Mouse (Mus musculus): ENCODE results near the gene Esrra. TPM values are rescaled to one million over a fixed set of nuclear protein-coding genes. Genes with fewer than 3 reads are reported as not detected.

The Esrra gene
- total RNA-seq (2021) = 10 to 100 TPM; 33.6 to 50.9 TPM
- long read RNA-seq, experiment 1, transcript Esrra-201 (7 exons, 2,242 nt) = major isoform, 110 of 185 reads
- long read RNA-seq, experiment 1, partial matches to known transcripts = 4 of 185 reads
- long read RNA-seq, experiment 1, other reads (novel, unspliced or antisense) = 70 of 185 reads
- long read RNA-seq, experiment 2, transcript Esrra-201 (7 exons, 2,242 nt) = major isoform, 53 of 104 reads
- long read RNA-seq, experiment 2, partial matches to known transcripts = 0 of 104 reads
- long read RNA-seq, experiment 2, other reads (novel, unspliced or antisense) = 51 of 104 reads

DNA sequence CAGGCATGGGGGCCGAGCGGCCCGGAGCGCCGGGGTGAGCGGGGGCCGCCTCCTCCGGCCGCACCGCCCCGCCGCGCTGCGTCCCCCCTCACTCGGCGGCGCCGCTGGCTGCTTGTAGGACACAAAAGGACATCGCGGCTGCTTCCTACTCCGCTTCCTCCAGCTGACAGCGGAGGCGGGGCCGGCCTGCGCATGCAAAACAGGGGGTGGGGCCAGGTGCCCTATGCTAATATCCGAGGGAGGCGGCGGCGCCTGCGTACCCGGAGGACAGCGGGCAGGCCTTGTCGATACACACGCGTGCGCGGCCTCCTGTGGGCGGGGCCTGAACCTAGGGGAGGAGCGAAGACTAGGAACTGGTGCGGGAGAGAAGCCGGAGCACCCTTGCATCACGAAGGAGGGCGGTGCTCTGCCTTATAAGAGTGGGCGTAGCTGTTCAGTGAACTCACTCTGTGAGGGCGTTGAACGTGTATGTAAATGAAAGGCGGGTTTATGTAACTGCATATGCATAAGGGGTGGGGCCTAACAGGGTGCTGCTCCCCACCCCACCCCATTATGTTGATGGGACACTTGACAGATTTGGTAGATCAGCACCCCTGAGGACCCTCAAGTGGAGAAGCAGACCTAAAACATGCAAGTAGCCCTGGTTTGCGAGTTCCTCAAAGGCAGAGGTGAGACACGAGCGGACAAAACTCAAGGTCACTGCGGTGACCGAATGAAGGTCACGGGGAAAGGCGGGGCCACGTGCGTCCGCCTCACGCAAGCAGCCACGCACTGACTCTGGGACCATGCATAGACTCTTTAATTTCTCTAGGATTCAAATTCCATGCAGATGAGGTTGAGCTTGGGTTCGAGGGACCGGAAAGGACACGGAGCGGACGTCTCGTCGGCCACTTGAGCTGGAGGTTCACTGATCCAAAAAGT lies at the start of gene Esrra:
Gene Esrra, minus strand, starts transcription at position 167 of the 921 bp plus-strand sequence.
- DNase-seq = peak; percentile 100

DNA sequence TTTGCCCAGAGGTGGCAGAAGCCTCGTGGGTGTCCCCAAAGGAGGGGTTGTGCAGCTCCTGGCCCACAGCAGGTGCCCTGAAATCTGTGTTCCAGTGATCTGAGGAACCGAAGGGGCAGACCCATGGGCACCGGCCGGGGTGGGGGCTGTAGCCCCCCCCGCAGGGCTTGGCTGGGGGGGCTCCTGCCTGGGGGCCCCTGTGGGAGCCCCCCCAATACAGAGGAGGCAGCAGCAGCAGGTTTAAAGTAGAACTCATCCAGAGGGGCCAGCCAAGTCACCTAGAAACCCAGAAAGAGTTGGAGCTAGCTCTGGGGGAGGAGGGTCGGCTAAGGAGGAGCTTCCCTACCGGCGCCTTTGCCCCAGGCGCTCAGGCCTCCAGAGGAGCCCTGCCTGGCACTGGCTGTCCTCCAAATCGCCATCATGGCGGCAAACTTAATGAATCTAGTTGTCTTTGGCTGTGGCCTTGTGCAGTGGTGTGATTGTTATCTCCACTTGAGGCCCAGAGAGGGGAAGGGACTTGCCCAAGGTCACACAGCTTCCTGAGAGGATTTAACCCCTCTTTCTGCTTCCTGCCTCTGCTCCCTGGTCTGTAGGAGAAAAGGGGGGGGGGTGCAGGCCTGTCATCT lies 49.0 kb upstream of the Esrra start:
- peak in 1 of 2 experiments; percentile 71 for DNase-seq

DNA sequence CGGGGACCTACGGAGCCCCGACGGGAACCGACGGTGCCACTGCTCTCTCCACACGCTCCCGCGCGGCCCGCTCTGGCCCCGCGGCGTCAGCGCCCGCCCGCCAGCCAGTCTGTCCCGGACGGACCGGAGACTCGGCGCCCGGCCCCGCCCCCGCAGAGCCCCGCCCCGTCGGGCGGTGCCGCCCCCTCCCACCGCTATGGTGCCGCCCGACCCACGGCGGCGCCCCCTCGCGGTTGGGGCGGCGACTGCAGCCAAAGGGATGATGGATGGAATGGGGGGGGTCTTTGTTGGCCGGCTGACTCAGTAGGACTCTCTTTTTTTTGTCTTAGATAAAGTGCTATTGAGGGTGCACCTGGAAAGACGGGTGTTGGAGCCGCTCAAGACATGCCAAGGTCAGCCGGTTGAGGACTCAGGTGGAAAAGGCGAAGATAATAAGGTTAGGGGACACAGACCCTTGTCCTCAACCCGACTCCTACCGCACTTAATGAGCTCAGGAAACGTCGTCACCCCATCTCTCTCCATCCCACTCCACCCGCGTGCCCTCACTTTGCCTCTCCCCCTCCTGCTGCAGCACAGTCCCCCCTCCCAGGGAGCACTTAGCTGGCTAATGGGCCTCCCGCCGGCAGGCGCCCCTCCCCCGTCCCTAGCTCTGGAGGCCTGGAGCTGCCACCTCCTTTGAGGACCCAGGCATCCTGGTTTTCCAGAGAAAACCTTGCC lies 48.2 kb upstream of the Esrra start:
- DNase-seq = peak; percentile 88 to 94

DNA sequence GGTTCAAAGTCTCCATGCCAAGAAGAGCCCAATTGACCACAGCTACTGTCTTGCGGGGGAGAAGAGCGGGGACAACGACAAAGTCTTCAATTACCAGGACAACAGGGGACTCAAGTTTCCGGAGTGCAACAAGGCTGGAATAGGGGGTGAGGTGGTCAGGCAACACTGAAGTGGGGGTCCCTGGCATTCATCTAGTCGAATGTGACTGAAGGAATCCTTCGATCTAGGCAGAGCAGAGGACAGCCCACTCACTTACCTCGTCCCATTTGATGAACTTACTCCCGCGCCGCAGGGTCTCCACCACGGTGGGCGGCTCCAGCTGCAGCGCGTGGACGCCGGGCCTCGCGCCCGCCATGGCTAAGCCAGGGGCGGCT lies 47.7 kb upstream of the Esrra start:
- no peak for DNase-seq

DNA sequence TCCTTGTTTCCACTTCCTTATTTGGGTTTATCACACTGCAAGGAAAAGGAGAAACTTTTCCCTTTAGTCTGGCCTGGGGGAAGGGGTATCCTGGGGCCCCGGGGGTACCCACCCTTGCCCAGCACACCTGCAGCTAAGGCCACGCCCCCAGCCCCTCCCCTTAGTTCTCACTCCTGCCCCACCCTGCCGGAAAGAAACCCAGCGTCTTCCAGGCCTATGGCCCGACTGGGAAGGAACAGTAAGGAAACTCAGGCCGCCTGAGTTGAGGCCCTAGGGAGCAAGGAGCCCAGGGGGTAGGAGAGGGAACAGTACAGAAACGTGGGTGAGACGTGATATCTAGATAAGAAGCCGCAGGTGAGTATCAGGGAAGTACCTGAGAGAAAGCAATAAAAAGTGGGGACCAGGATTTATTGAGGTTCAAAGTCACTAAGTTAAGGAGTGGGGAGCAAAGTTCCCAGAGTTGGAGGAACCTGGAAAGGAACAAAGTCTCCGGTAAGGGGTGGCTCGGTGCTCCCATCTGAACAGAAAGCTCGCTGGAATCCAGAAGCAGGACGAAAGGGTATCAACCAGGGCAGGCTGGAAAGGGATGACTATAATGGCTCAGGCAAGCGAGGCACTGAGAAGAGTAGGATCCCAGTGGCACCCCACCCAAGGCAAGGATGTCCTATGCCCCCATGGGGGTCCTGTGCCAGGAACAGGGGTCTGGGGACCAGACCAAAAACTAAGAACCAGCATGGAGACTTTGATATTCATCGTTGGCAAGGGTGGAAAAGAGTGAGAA lies 47.1 kb upstream of the Esrra start:
- DNase-seq = peak in 1 of 2 experiments; percentile 64

DNA sequence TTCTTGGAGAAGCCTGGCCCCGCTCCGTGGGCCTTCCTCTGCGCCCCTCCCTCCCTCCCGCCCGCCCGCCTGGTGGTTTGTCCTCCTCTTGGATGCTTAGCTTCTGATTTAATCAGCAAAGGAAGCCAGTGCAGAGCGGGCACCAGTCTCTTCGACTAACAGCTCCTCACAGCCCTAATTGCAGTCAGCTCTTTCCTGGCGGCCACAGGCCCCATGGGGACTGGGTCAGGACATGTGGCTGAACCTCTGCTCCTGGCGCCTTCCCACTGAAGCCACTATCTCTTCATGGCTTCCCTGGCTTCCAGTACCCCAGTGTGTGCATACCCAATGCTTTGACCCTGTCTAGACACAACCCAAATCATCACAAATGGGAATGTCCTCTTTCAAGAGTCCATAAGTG lies 34.8 kb upstream of the Esrra start:
- peak in 1 of 2 experiments; percentile 55 for DNase-seq

DNA sequence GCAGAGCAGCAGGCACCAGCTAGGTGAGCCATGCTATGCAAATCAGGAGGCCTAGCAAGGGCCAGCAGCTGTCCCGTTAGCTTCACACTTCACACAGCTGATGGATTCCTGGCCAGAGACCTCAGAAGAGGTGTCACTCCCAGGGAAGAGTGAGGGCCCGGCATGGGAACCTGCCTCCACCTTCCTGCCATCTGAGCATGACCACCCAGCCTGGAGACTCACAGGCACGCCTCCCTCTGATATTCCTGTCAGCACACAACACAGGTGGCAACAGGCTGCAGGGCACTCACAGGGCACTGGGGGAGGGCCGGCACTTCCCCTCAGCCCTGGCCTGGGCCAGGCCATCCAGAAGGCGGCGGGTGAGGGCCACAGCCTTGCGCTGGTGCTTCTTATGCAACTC lies 33.8 kb upstream of the Esrra start:
- no peak for DNase-seq

DNA sequence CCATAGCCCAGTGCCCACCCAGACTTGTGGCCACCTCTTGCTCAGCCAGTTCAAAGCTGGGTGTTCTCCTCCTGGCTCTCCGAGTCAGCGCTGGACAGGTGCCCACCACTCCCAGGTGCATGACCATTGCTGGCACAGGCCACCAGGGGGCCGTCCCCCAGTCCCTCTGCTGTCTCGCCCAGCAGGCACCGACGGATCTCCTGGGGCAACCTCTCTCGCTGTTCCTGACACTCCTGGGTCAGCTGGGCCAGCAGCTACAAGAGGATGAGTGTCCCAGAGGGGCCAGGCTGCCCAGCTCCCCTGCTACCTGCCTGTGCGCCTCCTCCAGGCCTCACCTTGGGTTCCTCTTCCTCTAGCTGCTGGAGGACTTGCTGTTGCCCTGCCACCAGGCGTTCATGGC lies 32.4 kb upstream of the Esrra start:
- peak; percentile 55 to 77 for DNase-seq

DNA sequence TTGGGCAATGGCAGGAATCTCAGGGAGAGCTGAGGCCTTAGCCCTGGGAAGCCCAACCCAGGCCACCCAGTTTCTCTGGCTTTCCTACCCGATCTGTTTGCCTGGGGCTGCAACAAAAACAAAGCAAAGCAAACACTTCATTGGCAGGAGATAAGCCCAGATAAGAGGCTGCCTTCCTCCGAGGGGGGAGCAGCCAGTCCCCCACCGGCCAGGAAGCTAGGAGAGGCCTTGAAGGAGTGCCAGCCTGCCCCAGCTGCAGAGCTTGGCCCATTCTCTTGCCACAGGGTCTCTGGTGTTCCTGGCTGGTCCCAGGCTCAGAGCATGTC lies 31.1 kb upstream of the Esrra start:
- DNase-seq = peak; percentile 83 to 90

DNA sequence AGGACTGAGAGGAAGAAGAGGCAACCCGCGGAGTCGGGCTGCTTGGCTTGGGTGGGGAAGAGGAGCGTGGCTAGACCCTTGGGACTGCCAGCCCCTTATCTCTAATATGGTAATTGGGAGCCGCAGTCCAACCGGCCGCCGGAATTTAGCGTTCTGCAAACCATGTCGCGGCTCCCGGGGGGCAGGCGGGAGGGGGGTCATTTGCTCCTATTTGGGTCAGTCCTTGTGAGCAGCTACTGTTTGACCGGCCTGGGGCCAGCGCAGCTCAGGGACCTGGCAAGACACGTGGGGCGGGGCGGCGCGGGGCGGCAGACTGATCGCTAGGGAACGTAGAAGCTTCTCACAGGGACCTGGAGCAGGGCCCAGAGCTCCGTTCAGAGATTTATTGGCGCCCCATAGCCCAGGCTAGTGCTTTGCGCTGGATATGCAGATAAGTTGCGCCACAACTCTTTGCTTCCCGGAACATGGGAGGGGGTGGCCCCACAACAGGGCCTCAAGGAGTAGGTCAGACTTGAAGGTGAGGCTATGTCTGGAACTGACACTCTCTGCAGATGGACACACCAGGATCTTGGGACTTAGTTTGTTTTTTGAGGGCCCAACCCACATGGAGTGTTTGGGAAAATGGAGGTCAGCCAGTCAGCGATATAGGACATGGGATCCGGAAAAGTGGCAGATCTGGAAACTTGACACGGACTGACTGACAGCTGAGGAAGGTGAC lies 30.5 kb upstream of the Esrra start:
- DNase-seq = peak; percentile 91 to 94

DNA sequence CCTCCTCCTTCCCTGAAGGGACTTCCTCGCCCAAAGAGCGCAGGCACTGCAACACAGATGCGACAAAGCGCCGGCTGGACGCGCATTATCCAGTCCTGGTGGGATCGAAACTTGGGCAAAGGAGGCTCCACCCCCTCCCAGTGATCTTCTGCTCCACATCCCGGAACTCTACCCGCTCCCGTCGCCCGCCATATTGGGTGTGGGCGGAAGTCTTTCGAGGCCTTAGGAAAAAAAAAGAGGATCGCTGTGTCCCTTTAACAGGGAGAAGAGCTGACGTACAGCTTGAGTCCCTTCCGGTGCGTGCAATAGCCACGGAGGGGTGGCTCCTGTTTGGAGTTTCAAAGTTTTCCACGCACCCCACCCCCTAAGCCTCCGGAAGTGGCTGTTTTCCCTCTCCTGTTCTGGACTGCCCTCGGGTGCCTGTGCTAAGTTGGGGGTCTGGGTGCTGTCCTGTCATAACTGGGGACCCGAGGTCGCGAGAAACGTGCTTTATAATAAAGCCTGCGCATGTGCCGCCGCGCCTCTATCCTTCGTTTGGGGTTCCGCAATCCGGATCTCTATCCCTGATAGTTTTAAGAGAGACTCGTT lies 29.9 kb upstream of the Esrra start:
- peak; percentile 97 for DNase-seq

DNA sequence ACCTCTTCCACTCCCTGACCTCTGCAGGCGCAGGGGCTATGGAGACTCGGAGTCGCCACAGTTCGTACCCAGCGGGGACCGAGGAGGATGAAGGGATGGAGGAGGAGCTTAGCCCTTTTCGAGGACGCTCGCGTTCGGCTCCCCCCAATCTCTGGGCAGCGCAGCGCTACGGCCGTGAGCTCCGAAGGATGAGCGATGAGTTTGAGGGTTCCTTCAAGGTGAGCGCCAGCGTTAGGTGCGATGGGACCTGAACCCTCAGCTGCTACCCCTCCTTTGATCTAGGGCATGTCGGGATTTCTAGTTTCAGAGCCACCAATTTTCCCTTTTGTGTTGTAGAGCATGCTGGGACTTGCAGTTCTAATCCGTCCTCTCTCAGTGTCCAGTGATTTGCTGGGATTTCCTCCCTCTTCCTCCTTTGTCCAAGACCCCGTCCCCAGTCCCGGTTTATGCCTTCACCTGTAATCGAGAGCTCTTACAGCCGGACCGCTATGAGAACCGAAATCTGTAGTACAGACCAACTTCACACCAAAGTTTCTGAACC lies 29.1 kb upstream of the Esrra start:
- DNase-seq = peak; percentile 63 to 74

DNA sequence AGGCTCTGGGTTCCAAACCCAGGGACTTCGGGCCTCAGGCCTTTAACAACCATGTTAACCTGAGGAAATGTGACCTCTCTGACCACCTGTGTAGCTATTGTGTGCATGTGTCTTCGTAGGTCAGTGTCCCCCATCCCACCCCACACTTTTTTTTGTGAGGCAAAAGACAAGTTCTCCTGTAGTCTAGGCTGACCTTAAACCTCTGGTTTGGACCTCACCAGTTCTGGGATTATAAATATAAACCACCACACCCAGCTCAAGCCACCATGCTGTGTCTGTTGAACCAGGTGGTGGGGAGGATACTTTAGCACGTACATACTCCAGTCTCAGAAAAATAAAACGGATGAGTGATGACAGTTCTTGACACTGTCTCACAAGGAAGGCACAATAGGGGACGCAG lies 28.3 kb upstream of the Esrra start:
- no peak for DNase-seq

DNA sequence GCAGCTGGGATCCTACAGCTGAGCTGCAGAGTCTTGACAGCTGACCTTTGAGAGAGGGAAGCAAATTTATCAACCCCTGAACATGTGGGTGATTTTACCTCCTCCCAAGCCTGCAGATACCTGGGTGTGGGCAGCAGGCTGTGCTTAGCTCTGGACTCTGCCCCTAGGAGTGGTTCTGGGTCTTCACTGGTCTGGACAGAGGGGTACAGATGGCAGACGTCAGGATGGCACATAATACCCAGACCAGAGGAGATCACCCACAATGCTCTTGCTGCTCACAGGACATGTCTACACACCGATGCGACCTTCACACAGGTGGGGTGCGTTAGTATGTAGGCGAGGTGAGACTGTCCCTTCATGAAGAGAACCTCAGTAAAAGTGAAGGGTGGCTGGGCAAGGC lies 27.9 kb upstream of the Esrra start:
- DNase-seq = no peak

DNA sequence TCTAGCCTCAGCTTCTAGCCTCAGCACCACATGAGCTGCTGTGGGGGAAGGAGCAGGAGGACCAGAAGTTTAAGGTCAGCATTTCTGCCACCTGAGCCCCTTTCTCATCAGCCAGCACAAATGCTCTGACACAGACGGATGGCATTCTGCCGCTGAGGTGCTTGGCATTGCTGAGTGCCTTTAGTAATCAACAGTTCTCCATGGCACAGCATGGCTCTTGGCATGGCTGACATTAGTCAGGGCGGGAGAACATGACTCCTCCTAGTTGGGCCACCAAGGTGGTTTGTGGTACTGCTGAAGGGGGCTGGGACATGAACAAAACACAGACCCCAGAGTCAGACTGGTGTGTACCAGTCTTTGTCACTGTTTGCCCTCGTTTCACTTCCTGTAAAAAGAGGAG lies 26.6 kb upstream of the Esrra start:
- no peak for DNase-seq

DNA sequence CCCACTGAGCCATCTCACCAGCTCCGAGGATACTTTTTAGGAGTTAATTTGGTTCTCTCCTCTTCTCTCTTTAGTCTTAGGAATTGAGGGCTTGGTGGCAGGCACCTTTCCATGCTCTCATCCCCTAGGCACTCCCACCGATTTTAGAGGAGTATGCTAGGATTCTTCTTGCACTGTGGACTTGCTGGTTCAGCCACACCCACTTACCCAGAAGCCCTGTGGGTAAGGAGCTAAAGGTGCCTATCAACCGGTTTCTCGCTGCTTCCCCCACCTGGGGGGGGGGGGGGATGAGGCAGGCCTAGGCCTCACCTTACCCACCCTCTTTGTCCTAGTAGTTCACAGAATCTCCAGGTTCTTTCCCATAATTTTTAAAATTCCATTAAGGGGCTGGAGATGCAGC lies 26.1 kb upstream of the Esrra start:
- no peak for DNase-seq

DNA sequence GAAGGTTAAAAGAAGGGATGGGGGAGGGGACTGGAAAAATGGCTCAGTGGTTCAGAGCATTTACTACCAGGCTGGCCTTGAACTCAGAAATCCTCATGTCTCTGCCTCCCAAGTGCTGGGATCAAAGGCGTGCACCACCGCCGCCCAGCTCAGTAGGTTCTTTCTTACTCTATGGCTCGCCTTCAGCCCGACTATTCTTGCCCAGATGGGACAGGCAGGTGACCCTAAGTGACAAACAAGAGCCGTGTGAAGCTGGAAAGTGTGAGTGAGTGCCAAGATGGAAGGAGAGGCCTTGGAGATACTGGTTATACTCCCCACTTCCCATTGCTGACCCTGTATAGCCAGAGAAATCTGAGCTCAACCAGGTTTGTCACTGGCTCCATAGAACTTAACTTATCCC lies 22.1 kb upstream of the Esrra start:
- DNase-seq = no peak

DNA sequence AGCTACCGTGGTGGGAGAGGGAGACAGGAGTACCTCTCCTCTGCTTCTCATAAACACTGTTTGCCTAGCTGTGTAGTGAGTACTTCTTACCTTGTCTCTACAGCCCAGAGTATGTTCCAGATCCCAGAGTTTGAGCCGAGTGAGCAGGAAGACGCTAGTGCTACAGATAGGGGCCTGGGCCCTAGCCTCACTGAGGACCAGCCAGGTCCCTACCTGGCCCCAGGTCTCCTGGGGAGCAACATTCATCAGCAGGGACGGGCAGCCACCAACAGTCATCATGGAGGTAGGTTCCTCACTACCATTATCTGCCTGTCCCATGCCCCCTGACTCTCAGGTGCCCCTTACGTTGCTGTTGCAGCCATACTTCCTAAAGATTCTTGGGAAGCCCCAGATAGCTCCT lies 21.2 kb upstream of the Esrra start:
- no peak for DNase-seq

DNA sequence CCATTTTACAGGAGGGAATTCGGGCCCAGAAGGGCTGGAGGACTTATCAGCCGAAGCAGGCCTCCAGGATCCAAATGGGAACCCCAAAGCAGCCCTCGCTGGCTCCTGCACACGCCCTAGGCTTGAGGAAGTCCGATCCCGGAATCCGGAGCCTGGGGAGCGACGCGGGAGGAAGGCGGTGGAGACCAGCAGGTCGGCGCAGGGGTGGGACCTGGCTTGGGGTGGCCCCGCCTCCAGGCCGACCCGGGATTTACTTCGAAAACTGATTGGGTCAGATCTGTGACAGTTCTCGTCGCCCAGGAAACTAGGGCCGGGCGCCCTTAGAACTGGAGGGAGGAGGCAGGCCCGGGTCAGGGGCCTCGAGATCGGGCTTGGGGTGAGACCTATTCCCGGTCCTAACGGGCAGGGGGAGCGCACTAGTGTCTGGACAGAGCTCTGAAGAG lies 20.7 kb upstream of the Esrra start, which contains the start of gene Gpr137:
Gene Gpr137, minus strand, starts transcription at position 232 of the 443 bp plus-strand sequence.
- DNase-seq = peak; percentile 98

All from adrenal gland, postnatal 36 days (tissue).